Mouse (Mus musculus) gastrocnemius, adult 2 months (tissue): ENCODE data around the gene Nfe2. TPM values are rescaled to one million over a fixed set of nuclear protein-coding genes. Genes with fewer than 3 reads are reported as not detected.

Experiments used
- DNase-seq: peaks from one replicate; pipeline ENCODE4 v3.0.0; 2022
- H3K27ac ChIP-seq: fragments of 200-600 bp; 2 replicates; pipeline ENCODE4 v1.8.1; 2022; ENCODE audit warnings: mild to moderate bottlenecking
- H3K4me3 ChIP-seq: fragments of 200-600 bp; 2 replicates; pipeline ENCODE4 v1.8.1; 2022; ENCODE audit warnings: mild to moderate bottlenecking, moderate library complexity
- CTCF ChIP-seq: fragments of 200-600 bp; IDR thresholded peaks from 2 replicates; pipeline ENCODE4 v1.8.1; 2022; ENCODE audit warnings: antibody characterized with exemption, mild to moderate bottlenecking, moderate library complexity
- intact Hi-C: fragments of 180-260 bp; cut with DNase I; formaldehyde crosslinking; loops from one replicate; pipeline ENCODE4 v1.15.1; 2025
- long read RNA-seq, 2 experiments: library from polyadenylated mRNA; stranded (forward); transcript quantifications; one replicate each; pipeline ENCODE4 v2.0.0; 2021
- total RNA-seq, 2 experiments: library from RNA; stranded (reverse); gene quantifications; 2 replicates each; pipeline ENCODE4 v1.2.3; 2021

The Nfe2 gene
- not detected for total RNA-seq
- long read RNA-seq, experiment 1 = 0 reads
- long read RNA-seq, experiment 2 = 0 reads

DNA sequence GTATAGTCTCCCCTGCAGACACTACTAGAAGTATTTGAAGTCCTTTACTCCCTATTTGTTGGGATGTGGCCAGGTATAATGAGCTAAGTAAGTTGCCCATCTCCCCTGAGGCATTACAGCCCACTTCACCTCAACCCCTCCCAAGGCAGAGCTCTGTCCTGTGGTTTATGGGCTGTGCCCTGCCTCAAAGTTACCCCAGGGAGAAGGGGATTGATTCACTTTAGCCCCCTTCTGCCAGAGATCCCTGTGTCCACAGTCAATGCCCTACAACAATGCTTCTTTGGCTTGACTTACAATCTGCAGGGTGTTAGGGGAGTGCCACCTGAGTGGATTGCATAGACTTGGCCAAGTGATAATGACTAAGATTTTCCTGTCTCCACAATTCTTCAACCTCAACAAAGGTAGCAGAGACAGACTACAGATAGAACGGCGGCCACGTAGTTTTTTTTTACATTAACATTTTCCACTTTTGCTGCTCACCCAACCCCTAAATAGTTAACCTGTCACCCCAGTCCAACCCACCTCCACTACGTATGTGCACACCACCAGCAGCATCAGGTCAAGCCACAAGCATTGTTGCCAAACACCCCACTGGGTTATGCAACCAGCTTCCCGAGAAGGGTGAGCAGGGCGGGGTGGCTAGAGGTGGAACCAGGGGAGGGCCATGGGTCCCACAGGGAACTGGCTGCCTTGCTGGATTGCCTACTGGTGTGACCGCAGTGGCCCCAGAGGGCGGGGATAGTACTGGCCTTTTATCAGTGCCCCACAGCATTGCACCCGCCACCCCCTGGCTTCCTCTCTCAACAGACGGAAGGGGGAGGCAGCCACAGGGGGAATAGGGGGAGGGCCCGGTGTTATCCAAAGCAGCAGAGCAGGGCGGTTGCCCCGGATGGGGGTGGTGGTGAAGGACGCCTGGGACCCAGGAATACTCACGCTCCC lies at the start of gene Nfe2:
Gene Nfe2, minus strand, starts transcription at position 614 of the 939 bp plus-strand sequence.
- Histone ChIP-seq H3K27ac (peak within 1 kb of the TSS; percentile 63), H3K4me3 (peak within 1 kb of the TSS; percentile 60)
- no peak for TF ChIP-seq CTCF
- DNase-seq = peak; percentile 64
- intact Hi-C loops = no loop called here

DNA sequence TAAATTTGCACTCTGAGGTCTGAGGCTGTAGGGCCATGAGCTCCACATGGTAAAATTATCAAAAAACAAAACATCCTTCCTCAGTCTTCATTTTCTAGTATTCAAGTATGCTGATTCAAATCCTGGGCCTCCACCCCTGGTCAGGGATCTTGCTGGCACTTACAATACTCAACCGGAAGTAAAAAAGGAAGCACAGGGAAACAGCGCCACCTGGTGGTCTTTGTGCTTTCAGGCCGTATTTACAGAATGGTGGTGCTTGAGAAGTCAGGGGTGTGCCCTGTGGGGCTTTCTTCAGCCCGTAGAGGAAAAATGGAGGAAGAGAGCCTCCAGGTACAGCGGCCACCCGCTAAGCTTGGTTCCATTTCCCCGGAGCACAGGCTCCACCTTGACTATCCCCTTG lies 48.9 kb upstream of the Nfe2 start:
- Histone ChIP-seq H3K27ac (peak overlapping the region; percentile 92), H3K4me3 (peak overlapping the region; percentile 27; the same call in 1 of the 2 replicates)
- intact Hi-C loops = loop anchor here (1.0 to 5.0 kb wide), 4 partner anchors 23 to 340 kb away; partner anchors contain the start of genes Hoxc10 and Hoxc5
- no peak; the same call in none of the 2 replicates for TF ChIP-seq CTCF
- peak; percentile 92 for DNase-seq

DNA sequence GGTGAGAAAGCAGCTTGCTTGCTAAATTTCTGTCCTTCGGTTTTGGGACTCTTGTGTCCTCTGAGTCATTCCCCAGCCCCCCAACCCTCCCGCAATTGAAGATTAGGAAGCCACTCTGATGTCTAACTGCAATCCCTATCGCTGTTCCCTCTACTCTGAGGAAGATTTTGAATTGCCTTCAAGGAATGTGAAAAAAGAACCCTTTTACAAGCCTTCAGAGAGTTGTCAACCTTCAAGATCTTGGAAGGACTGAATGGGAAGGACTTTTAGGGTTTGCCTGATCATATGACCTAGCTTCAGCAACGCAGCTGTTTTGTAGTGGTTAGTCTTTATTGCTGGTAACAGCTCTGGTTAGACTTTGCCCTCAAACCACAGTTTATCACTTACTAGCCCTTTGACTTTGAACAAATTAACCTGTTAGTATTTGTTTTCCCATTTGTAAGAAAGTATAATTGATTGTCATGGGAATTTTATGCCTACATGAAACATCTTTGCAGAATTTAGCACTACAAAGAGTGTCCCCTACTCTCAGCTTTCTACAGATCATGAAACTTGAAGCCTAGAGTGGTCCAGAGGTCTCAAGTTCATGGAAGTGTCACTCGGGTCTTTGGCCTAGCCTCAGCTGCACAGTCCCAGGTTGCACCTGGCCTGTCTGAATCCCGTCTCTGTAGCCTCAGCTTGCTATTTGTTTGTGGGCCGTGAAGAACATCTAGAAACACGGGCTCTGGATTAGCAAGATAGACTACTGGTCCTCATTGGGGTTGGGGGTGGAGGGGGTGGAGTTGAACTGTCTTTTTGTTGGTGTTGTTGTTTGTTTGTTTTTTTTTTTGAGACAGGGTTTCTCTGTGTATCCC lies 47.8 kb upstream of the Nfe2 start:
- Histone ChIP-seq H3K27ac (peak overlapping the region; percentile 92), H3K4me3 (peak overlapping the region; percentile 79)
- no peak for DNase-seq
- TF ChIP-seq CTCF = no peak
- intact Hi-C loops = loop anchor here (2.0 to 5.0 kb wide), 2 partner anchors 123 to 339 kb away; partner anchors contain the start of genes Hoxc10 and Hoxc5

DNA sequence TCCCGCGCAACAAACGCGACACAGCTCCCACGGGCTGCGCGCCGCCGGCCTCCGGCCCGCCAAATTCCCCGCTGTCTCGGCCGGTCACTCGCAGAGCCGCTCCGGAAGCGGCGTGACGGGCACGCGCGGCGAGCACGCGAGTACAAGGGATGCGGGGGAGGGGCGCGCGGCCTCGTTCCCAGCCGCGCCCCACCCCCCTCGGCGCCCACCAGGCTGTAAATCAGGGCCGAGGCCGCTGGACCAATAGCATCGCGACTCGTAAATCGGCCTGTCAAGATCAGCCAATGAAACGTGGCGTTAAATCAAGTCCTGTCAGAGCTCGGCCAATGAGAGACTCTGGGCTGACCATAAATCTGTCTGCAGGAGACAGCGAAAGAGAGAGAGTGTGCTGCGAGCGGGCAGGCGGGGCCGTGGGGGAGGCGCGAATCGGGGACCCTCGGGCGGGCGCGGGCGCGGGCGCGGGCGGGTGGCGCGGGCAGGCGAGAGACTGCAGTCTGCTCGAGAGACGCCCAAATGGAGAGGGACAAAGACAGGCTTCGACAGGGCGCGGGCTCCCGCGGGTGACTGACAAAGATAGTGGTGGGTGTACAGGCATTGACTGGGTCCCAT lies 47.0 kb upstream of the Nfe2 start:
- peak; percentile 96 for DNase-seq
- Histone ChIP-seq H3K4me3 (peak overlapping the region; percentile 79), H3K27ac (peak overlapping the region; percentile 92)
- no peak for TF ChIP-seq CTCF
- intact Hi-C loops = loop anchor here (5.0 kb wide), 1 partner anchor 338 kb away; the partner anchor contains the start of genes Hoxc10 and Hoxc5

DNA sequence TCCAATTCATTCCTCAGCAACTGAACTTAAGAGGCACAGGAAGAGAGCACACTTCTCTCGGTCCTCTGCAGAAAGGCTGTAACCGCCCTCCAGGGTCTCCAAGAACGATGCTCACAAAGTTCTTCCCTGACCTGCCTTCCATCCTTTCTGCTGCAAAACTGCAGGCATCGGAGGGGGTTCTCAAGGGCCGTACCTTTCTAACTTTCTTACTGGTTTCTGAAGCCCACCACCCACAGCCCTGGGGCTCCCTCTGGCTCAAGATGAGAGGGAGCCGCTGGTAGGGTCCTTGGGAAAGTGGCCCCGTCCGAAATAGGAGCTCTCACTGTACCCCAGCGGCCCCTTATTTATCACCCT lies 46.4 kb upstream of the Nfe2 start:
- intact Hi-C loops = no loop called here
- H3K4me3 ChIP-seq = peak overlapping the region; percentile 79
- no peak for TF ChIP-seq CTCF
- H3K27ac ChIP-seq = peak overlapping the region; percentile 92
- DNase-seq = no peak

DNA sequence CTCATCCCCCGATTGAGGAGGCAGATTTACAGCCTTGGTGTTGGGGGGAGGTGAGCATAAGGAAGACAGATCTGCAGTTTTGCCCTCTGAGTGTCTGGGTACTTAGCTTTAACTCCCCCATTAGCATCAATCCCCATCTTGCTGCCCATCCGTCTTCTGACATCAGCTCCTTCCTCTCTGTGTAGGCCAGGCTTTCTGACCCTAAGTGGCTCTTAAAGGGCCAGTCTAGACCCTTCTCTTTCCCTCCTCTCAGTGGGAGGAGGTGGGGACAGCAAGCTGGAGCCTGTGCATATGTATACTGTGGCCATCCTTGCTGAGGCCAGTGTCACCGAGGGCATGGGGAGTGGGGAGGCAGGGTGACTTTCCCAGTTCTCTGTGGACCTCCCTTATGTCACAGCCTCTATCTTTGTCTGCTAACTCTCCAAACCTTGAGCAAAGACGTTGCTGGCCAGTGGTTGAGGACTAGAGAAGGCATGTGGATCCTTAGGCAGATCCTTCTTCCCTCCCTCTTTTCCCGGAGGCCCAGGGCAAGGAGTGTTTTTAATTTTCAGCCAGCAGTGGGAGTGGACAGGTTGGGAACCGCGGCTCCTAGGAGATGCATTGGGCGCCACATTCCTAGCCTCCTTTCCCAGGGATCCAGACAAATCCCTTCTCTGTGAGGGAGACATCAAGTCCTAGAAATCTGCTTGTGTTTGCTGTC lies 45.9 kb upstream of the Nfe2 start:
- intact Hi-C loops = no loop called here
- TF ChIP-seq CTCF = no peak
- no peak for DNase-seq
- Histone ChIP-seq H3K4me3 (peak overlapping the region; percentile 79), H3K27ac (peak overlapping the region; percentile 92)

DNA sequence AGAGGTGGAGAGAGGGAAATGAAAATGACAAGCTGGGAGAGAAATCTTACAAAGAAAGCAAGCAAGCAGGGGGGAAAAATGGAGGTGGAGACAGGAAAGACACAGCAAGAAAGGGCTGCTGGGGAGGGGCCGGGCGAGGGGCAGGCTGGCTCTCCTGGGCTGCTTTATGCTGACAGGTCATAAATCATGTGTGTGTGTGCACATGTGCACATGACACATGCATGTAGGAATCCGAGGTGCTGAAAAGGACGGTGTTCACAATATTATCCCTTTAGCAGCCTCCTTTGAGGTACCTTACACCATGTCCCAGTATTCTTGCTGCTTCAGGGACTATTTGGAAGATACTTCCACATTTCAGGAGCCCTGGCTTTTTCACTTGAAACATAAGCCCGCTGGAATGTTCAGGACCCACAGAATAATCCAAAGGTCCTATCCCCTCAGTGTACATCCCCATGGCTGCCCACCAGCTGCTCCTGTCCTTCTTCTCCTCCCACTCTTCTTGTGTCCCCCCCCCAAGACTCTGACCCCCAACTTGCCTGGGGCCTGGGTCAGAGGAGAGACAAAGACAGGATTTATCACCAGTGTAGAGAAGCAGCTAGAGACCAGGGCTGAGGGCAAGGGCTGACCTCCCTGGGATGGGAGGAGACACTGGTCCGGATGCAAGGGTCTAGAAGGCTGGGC lies 44.3 kb upstream of the Nfe2 start:
- no peak for DNase-seq

DNA sequence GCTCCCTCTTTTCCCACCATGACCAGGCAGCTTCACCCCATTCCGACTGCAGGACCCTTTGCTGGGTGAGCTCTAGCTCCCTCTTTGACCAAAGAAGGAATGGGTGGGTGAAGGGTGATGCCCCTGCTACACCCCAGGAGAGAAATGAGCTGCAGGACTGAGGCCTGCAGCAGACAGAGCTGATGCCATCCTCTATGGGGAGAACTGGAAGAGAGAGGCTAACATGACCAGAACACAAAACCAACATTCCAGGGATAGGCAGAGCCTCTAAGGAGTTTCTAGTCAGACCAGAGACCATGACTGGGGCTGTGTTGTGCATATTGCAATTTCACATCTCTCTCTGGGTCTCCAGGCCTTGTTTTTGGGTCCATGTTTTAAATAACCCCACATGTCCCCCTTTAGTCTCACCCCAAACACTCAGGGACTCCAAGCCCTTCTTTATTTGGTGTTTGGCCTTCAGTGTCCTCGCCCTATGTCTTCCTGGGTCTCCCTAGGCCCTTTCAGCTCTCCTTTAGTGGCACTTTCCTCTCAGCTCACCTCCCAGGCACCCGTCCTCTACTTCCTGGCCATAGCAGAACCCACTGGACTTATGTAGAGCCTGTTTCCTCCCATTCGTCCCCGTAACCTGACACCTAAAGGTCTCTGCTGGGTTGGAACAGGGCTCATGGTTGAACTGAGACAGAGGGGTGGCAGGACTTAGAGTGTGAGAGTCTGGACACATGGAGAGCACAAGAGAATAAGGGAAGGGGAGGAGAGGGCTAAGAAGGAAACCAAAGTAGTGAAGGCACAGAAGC lies 43.5 kb upstream of the Nfe2 start:
- intact Hi-C loops = no loop called here
- H3K4me3 ChIP-seq = no peak overlapping the region
- DNase-seq = no peak
- H3K27ac ChIP-seq = peak overlapping the region; percentile 28; the same call in 1 of the 2 replicates
- TF ChIP-seq CTCF = no peak

More for the DNA sequence above, 44.3 kb upstream of the Nfe2 start:
- Histone ChIP-seq H3K27ac (peak overlapping the region; percentile 28; the same call in 1 of the 2 replicates), H3K4me3 (no peak overlapping the region)
- intact Hi-C loops = no loop called here
- no peak for TF ChIP-seq CTCF

DNA sequence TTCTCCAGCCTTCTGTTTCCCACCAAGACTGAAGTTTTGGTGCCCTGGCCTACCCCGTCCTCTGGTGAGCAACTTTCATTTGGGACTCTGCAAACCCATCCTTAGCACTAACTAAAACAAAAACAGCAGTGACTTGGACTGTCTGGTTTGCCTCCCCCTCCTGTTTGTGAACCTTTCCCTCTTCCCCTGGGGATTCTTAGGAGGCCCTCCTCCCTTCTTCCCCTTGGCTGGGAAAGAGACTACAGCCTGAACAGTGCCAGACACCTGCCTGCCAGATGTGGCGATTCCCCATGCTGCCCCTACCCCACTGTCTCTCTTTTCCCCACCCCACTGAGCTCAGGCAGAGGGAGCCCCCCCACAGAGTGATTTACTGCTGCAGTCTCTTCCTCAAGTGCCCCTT lies 42.8 kb upstream of the Nfe2 start:
- Histone ChIP-seq H3K27ac (peak overlapping the region; percentile 58), H3K4me3 (no peak overlapping the region)
- TF ChIP-seq CTCF = no peak
- DNase-seq = peak; percentile 56
- intact Hi-C loops = no loop called here

DNA sequence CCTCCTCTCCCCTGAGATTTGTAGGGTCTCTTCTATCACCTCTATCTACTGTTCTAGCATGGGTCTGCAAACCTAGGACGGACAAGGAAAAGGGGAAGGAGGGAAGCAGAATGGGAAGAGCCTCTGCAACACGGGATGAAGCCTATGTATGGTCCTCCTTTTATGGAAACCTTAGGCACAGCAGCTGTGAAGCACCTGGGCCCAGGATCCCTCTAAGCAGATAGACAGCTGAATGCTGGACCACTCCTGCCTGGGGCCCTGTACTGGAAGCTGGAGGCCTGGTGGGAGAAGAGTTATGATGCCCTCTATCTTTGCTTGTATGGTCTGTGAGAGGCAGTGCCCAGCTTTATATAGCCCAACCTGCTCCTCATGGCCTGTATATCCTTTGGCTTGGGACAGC lies 42.4 kb upstream of the Nfe2 start:
- Histone ChIP-seq H3K27ac (peak overlapping the region; percentile 58), H3K4me3 (no peak overlapping the region)
- intact Hi-C loops = no loop called here
- TF ChIP-seq CTCF = no peak
- DNase-seq = no peak
